Mouse (Mus musculus) heart, postnatal 0 days (tissue): Measurements from ENCODE around the gene Pfdn5. TPM values are rescaled to one million over a fixed set of nuclear protein-coding genes. Genes with fewer than 3 reads are reported as not detected.
A peak's percentile ranks its signal among the peaks of the same experiment; 100 is the strongest.

Experiments
- ATAC-seq: fragments of 200-750 bp; cut with Nextera tagmentation; 2 replicates; pipeline ENCODE4 v1.8.0; 2017; ENCODE audit warnings: low read depth, moderate number of reproducible peaks, moderate library complexity; ENCODE audit not compliant: insufficient read depth
- DNase-seq: peaks from one replicate; pipeline ENCODE4 v3.0.0-alpha.2; 2016; ENCODE audit warnings: low spot score
- H3K27ac ChIP-seq: fragments of 300-500 bp; sonication (generic); 2 replicates; pipeline ENCODE4 v1.5.1; 2014; ENCODE audit warnings: low read depth, mild to moderate bottlenecking
- H3K27me3 ChIP-seq: fragments of 300-500 bp; sonication (generic); 2 replicates; pipeline ENCODE4 v1.6.1; 2014; ENCODE audit warnings: low read length, mixed read lengths; ENCODE audit not compliant: control insufficient read depth, insufficient read depth
- H3K36me3 ChIP-seq: fragments of 300-500 bp; sonication (generic); replicated peaks from 2 replicates; pipeline ENCODE4 v1.6.1; 2014; ENCODE audit warnings: low read length, mixed read lengths; ENCODE audit not compliant: control insufficient read depth, insufficient read depth
- H3K4me1 ChIP-seq: fragments of 300-500 bp; sonication (generic); 2 replicates; pipeline ENCODE4 v1.6.1; 2014; ENCODE audit warnings: antibody characterized with exemption; ENCODE audit not compliant: control insufficient read depth, insufficient read depth
- H3K4me2 ChIP-seq: fragments of 300-500 bp; sonication (generic); 2 replicates; pipeline ENCODE4 v1.6.1; 2014; ENCODE audit warnings: low read depth, mild to moderate bottlenecking, low read length, moderate library complexity
- H3K4me3 ChIP-seq: fragments of 300-500 bp; sonication (generic); 2 replicates; pipeline ENCODE4 v1.5.1; 2014; ENCODE audit warnings: low read depth, low read length
- H3K9ac ChIP-seq: fragments of 300-500 bp; sonication (generic); replicated peaks from 2 replicates; pipeline ENCODE4 v1.6.1; 2014; ENCODE audit warnings: low read depth, low read length, mixed read lengths
- H3K9me3 ChIP-seq: fragments of 300-500 bp; sonication (generic); replicated peaks from 2 replicates; pipeline ENCODE4 v1.6.1; 2016; ENCODE audit warnings: low read length; ENCODE audit not compliant: control insufficient read depth
- CTCF ChIP-seq: IDR thresholded peaks from 2 replicates; pipeline ENCODE4 v1.5.1; 2016; ENCODE audit warnings: antibody characterized with exemption, control low read depth, low read depth
- EP300 ChIP-seq: IDR thresholded peaks from 2 replicates; pipeline ENCODE4 v1.6.1; 2016; ENCODE audit warnings: antibody characterized with exemption, low read depth
- WGBS: fragments of 180-500 bp; shearing (Covaris S2); extraction: QIAGEN DNeasy Blood & Tissue Kit; methylation state at CpG from one replicate; pipeline ENCODE4 v1.1.7; 2014; 5-methylcytosine and 5-hydroxymethylcytosine counted together
- polyA plus RNA-seq: library from polyadenylated mRNA; unstranded; fragments of >200 nt; fragmentation: Nextera tagmentation; extraction: Ambion mirVana; gene quantifications from 2 replicates; pipeline ENCODE4 v1.2.1, GENCODE M21; 2015
- total RNA-seq: library from RNA; depleted of rRNA; stranded (reverse); fragments of >200 nt; gene quantifications from 2 replicates; pipeline ENCODE4 v1.2.3, GENCODE M21; 2014; ENCODE audit warnings: low replicate concordance; rRNA removed

Gene Pfdn5
- total and polyA plus RNA-seq, 2 experiments from 2014 or later, result 148 to 344 TPM

- Histone ChIP-seq H3K9me3 (no peaks in the 10 kb centered on the region), H3K27ac (peak overlapping the region; percentile 77), H3K4me1 (no peaks in the 10 kb centered on the region; the same call in 1 of the 2 replicates), H3K36me3 (no peaks in the 10 kb centered on the region), H3K9ac (peak overlapping the region; percentile 59), H3K27me3 (0 out of 2 replicates have a peak, but pooled peaks cover 5% of the 10 kb centered on the region), H3K4me2 (peak overlapping the region; percentile 98), H3K4me3 (peak overlapping the region; percentile 65)
- peak; percentile 28 for DNase-seq
- no peak for TF ChIP-seq EP300
- TF ChIP-seq CTCF, result no peak
- whole genome bisulfite sequencing, result 2% methylated on average over 39 of the region's 43 CpGs
- peak; percentile 66 for ATAC-seq
Observed at GRCm38 (mm10) chr15:102376453-102377162, 50.7 kb downstream of the Pfdn5 start.

- TF ChIP-seq CTCF (peak; percentile 88), EP300 (0 out of 2 replicates have a peak, but pooled peaks have one; percentile 28)
- WGBS, result 0% methylated on average over 7 of the region's 7 CpGs
- peak overlapping the region; percentile 65 for H3K4me3 ChIP-seq
- H3K4me1 ChIP-seq, result no peaks in the 10 kb centered on the region; the same call in 1 of the 2 replicates
- H3K9me3 ChIP-seq, result no peaks in the 10 kb centered on the region
- H3K27me3 ChIP-seq, result 0 out of 2 replicates have a peak, but pooled peaks cover 1% of the 10 kb centered on the region
- DNase-seq (peak; percentile 91), ATAC-seq (peak; percentile 86)
- H3K4me2 ChIP-seq, result peak overlapping the region; percentile 98
- H3K27ac ChIP-seq, result peak overlapping the region; percentile 77
- peak overlapping the region; percentile 59 for H3K9ac ChIP-seq
- no peaks in the 10 kb centered on the region for H3K36me3 ChIP-seq
Observed at GRCm38 (mm10) chr15:102377163-102377543, 51.2 kb downstream of the Pfdn5 start.

- 9% methylated on average over 10 of the region's 10 CpGs for WGBS
- peak; percentile 62 for ATAC-seq
Observed at GRCm38 (mm10) chr15:102377810-102378262, 51.9 kb downstream of the Pfdn5 start.

More at GRCm38 (mm10) chr15:102377810-102378262, 51.9 kb downstream of the Pfdn5 start:
- Histone ChIP-seq H3K4me2 (peak overlapping the region; percentile 98), H3K9ac (no peak overlapping the region), H3K36me3 (no peaks in the 10 kb centered on the region), H3K9me3 (no peaks in the 10 kb centered on the region), H3K4me3 (peak overlapping the region; percentile 65; the same call in 1 of the 2 replicates), H3K27me3 (no peaks in the 10 kb centered on the region), H3K4me1 (no peaks in the 10 kb centered on the region; the same call in 1 of the 2 replicates), H3K27ac (peak overlapping the region; percentile 77)
- peak; percentile 62 for DNase-seq
- TF ChIP-seq EP300 (no peak), CTCF (no peak)

Other genes with a start within 250 kb of the Pfdn5 start
- 40.3 and 57.9 TPM in 2 replicates for gene Tns2, start 225.7 kb upstream of the Pfdn5 start, total RNA-seq
- 21.9 and 24.6 TPM in 2 replicates for gene Tns2, start 225.7 kb upstream of the Pfdn5 start, polyA plus RNA-seq
- gene Spryd3, start 189.9 kb upstream of the Pfdn5 start, total RNA-seq, result 20.0 and 22.8 TPM in 2 replicates
- 15.1 and 16.0 TPM in 2 replicates for gene Spryd3, start 189.9 kb upstream of the Pfdn5 start, polyA plus RNA-seq
- 30.5 and 35.4 TPM in 2 replicates for gene Igfbp6, start 181.8 kb upstream of the Pfdn5 start, total RNA-seq
- gene Igfbp6, start 181.8 kb upstream of the Pfdn5 start, polyA plus RNA-seq, result 24.0 and 24.2 TPM in 2 replicates
- gene Soat2, start 175.6 kb upstream of the Pfdn5 start, total RNA-seq, result 1.7 TPM in 1 of 2 replicates, not detected in the other
- gene Soat2, start 175.6 kb upstream of the Pfdn5 start, polyA plus RNA-seq, result 0.08 and 0.14 TPM in 2 replicates
- gene Zfp740, start 122.9 kb upstream of the Pfdn5 start, total RNA-seq, result 31.1 and 38.4 TPM in 2 replicates
- gene Zfp740, start 122.9 kb upstream of the Pfdn5 start, polyA plus RNA-seq, result 17.7 and 18.8 TPM in 2 replicates
- gene Csad, start 121.4 kb upstream of the Pfdn5 start, total RNA-seq, result 43.9 and 64.7 TPM in 2 replicates
- 27.7 and 33.1 TPM in 2 replicates for gene Csad, start 121.4 kb upstream of the Pfdn5 start, polyA plus RNA-seq
- 0.23 and 1.1 TPM in 2 replicates for gene Itgb7, start 94.2 kb upstream of the Pfdn5 start, total RNA-seq
- 0.79 and 0.92 TPM in 2 replicates for gene Itgb7, start 94.2 kb upstream of the Pfdn5 start, polyA plus RNA-seq
- gene Rarg, start 68.6 kb upstream of the Pfdn5 start, total RNA-seq, result 8.9 and 9.7 TPM in 2 replicates
- 5.4 and 6.0 TPM in 2 replicates for gene Rarg, start 68.6 kb upstream of the Pfdn5 start, polyA plus RNA-seq
- gene Gm9918, start 55.6 kb upstream of the Pfdn5 start, total RNA-seq, result not detected in 2 replicates
- not detected in 2 replicates for gene Gm9918, start 55.6 kb upstream of the Pfdn5 start, polyA plus RNA-seq
- gene Mfsd5, start 46.7 kb upstream of the Pfdn5 start, total RNA-seq, result 35.6 and 53.5 TPM in 2 replicates
- 31.4 and 34.1 TPM in 2 replicates for gene Mfsd5, start 46.7 kb upstream of the Pfdn5 start, polyA plus RNA-seq
- gene Espl1, start 29.9 kb upstream of the Pfdn5 start, total RNA-seq, result 11.6 and 15.3 TPM in 2 replicates
- 2.3 and 3.7 TPM in 2 replicates for gene Espl1, start 29.9 kb upstream of the Pfdn5 start, polyA plus RNA-seq
- gene Myg1, start 5.6 kb downstream of the Pfdn5 start, total RNA-seq, result 35.6 and 60.5 TPM in 2 replicates
- gene Myg1, start 5.6 kb downstream of the Pfdn5 start, polyA plus RNA-seq, result 39.0 and 41.1 TPM in 2 replicates
- gene Aaas, start 24.7 kb downstream of the Pfdn5 start, total RNA-seq, result 25.9 and 59.6 TPM in 2 replicates
- gene Aaas, start 24.7 kb downstream of the Pfdn5 start, polyA plus RNA-seq, result 18.8 and 20.4 TPM in 2 replicates
- gene Sp7, start 41.1 kb downstream of the Pfdn5 start, total RNA-seq, result not detected in 2 replicates
- not detected in 2 replicates for gene Sp7, start 41.1 kb downstream of the Pfdn5 start, polyA plus RNA-seq
- 32.1 and 32.6 TPM in 2 replicates for gene Sp1, start 80.0 kb downstream of the Pfdn5 start, total RNA-seq
- gene Sp1, start 80.0 kb downstream of the Pfdn5 start, polyA plus RNA-seq, result 3.0 and 3.1 TPM in 2 replicates
- gene Amhr2, start 119.3 kb downstream of the Pfdn5 start, total RNA-seq, result 0.19 and 0.81 TPM in 2 replicates
- gene Amhr2, start 119.3 kb downstream of the Pfdn5 start, polyA plus RNA-seq, result 0.75 and 1.9 TPM in 2 replicates
- gene Prr13, start 132.9 kb downstream of the Pfdn5 start, total RNA-seq, result 16.8 and 25.7 TPM in 2 replicates
- gene Prr13, start 132.9 kb downstream of the Pfdn5 start, polyA plus RNA-seq, result 71.4 and 73.4 TPM in 2 replicates
- gene Pcbp2, start 144.4 kb downstream of the Pfdn5 start, total RNA-seq, result 180 and 221 TPM in 2 replicates
- 118 and 121 TPM in 2 replicates for gene Pcbp2, start 144.4 kb downstream of the Pfdn5 start, polyA plus RNA-seq
- not detected in 2 replicates for gene Gm10337, start 177.6 kb downstream of the Pfdn5 start, total RNA-seq
- not detected in 2 replicates for gene Gm10337, start 177.6 kb downstream of the Pfdn5 start, polyA plus RNA-seq
- 4.7 and 6.1 TPM in 2 replicates for gene Map3k12, start 190.9 kb downstream of the Pfdn5 start, total RNA-seq
- gene Map3k12, start 190.9 kb downstream of the Pfdn5 start, polyA plus RNA-seq, result 4.1 and 4.6 TPM in 2 replicates
- 73.7 and 74.9 TPM in 2 replicates for gene Tarbp2, start 192.1 kb downstream of the Pfdn5 start, total RNA-seq
- gene Tarbp2, start 192.1 kb downstream of the Pfdn5 start, polyA plus RNA-seq, result 65.4 and 68.5 TPM in 2 replicates
- 0.84 TPM in 1 of 2 replicates, not detected in the other for gene Npff, start 198.8 kb downstream of the Pfdn5 start, total RNA-seq
- 0.89 and 1.1 TPM in 2 replicates for gene Npff, start 198.8 kb downstream of the Pfdn5 start, polyA plus RNA-seq